Mouse (Mus musculus) liver, embryonic 14.5 days (tissue): ENCODE results near the gene Fgr.

Source experiments
- CTCF ChIP-seq: IDR thresholded peaks from 2 replicates; pipeline ENCODE4 v1.5.1; 2016; ENCODE audit warnings: antibody characterized with exemption, low read depth, control low read depth
- EP300 ChIP-seq: IDR thresholded peaks from 2 replicates; pipeline ENCODE4 v1.6.1; 2016; ENCODE audit warnings: antibody characterized with exemption, low read depth

- TF ChIP-seq CTCF (no peak), EP300 (no peak)
Observed at GRCm38 (mm10) chr4:133014088-133014487, 40.2 kb downstream of the Fgr start.
